Mouse (Mus musculus) stomach, postnatal 0 days (tissue): ENCODE results near the gene Hdac5.

Experiments used
- CTCF ChIP-seq: IDR thresholded peaks from 2 replicates; pipeline ENCODE4 v1.5.1; 2016; ENCODE audit warnings: antibody characterized with exemption, low read depth, mild to moderate bottlenecking, moderate library complexity
- EP300 ChIP-seq: optimal IDR thresholded peaks from 2 replicates; pipeline ENCODE3; 2016; ENCODE audit warnings: antibody characterized with exemption

DNA sequence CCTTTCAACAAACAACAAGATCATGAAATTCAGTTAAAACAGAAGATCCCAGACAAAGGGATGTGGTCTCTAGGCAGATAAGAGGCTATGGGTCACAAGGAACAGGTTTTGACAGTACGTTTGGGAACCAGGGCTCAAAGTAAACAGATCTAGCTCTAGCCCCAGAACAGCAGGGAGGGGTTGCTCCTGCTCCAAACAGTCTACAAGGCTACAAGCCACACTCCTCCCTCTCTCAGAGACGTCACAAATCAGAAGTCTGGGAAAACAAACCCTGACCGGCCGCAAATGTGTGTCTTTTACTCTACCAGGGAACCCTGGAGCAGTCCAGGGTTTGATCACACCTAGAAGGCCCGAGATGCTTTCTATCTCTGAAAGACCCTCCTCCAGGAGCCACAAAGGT lies 19.0 kb downstream of the Hdac5 start:
- no peak for TF ChIP-seq CTCF
- no peak for TF ChIP-seq EP300
